Mouse (Mus musculus): ENCODE data around the gene Dnm3. TPM values are rescaled to one million over a fixed set of nuclear protein-coding genes. Genes with fewer than 3 reads are reported as not detected.

Dnm3 gene
- polyA plus RNA-seq, 1 experiment, result 3.5 TPM

GRCm38 (mm10) chr1:162038431-162038830 is 439.4 kb downstream of the Dnm3 start:
- WGBS, result 35% methylated on average over 5 of the region's 5 CpGs
- H3K27ac ChIP-seq (ENCODE audit: control insufficient read depth, insufficient read depth, low read depth, low read length, poor library complexity), result no peak overlapping the region
- peaks cover 3% of the 10 kb centered on the region; the same call in 1 of the 2 replicates for H3K4me1 ChIP-seq (ENCODE audit: control insufficient read depth, insufficient read depth, low read length)
- H3K4me3 ChIP-seq (replicated peaks; ENCODE audit: control insufficient read depth, low read depth, low read length), result no peak overlapping the region
- TF ChIP-seq CTCF (IDR thresholded peaks at IDR 0.05; ENCODE audit: control insufficient read depth, insufficient read depth, low read length) (no peak), POLR2A (IDR thresholded peaks at IDR 0.05; ENCODE audit: borderline replicate concordance, control insufficient read depth, low read depth, low read length) (no peak)

GRCm38 (mm10) chr1:162037968-162038421 is 439.8 kb downstream of the Dnm3 start:
- 58% methylated on average over 10 of the region's 10 CpGs for WGBS
- Histone ChIP-seq H3K27ac (ENCODE audit: control insufficient read depth, insufficient read depth, low read depth, low read length, poor library complexity) (peak overlapping the region; percentile 41; the same call in 1 of the 2 replicates), H3K4me3 (replicated peaks; ENCODE audit: control insufficient read depth, low read depth, low read length) (no peak overlapping the region), H3K4me1 (ENCODE audit: control insufficient read depth, insufficient read depth, low read length) (peaks cover 3% of the 10 kb centered on the region; the same call in 1 of the 2 replicates)
- TF ChIP-seq POLR2A (IDR thresholded peaks at IDR 0.05; ENCODE audit: borderline replicate concordance, control insufficient read depth, low read depth, low read length), result no peak
- TF ChIP-seq CTCF (IDR thresholded peaks at IDR 0.05; ENCODE audit: control insufficient read depth, insufficient read depth, low read length), result no peak

- WGBS, result 47% methylated on average over 6 of the region's 6 CpGs
- Histone ChIP-seq H3K4me3 (replicated peaks; ENCODE audit: control insufficient read depth, low read depth, low read length) (no peak overlapping the region), H3K4me1 (ENCODE audit: control insufficient read depth, insufficient read depth, low read length) (peaks cover 3% of the 10 kb centered on the region; the same call in 1 of the 2 replicates), H3K27ac (ENCODE audit: control insufficient read depth, insufficient read depth, low read depth, low read length, poor library complexity) (no peak overlapping the region)
- TF ChIP-seq POLR2A (IDR thresholded peaks at IDR 0.05; ENCODE audit: borderline replicate concordance, control insufficient read depth, low read depth, low read length) (no peak), CTCF (IDR thresholded peaks at IDR 0.05; ENCODE audit: control insufficient read depth, insufficient read depth, low read length) (no peak)
These were observed 440.6 kb downstream of the Dnm3 start for GRCm38 (mm10) chr1:162037185-162037765.

GRCm38 (mm10) chr1:162036461-162036835 is 441.4 kb downstream of the Dnm3 start:
- TF ChIP-seq CTCF (IDR thresholded peaks at IDR 0.05; ENCODE audit: control insufficient read depth, insufficient read depth, low read length), result no peak
- no peak for TF ChIP-seq POLR2A (IDR thresholded peaks at IDR 0.05; ENCODE audit: borderline replicate concordance, control insufficient read depth, low read depth, low read length)
- Histone ChIP-seq H3K27ac (ENCODE audit: control insufficient read depth, insufficient read depth, low read depth, low read length, poor library complexity) (no peak overlapping the region), H3K4me3 (replicated peaks; ENCODE audit: control insufficient read depth, low read depth, low read length) (no peak overlapping the region), H3K4me1 (ENCODE audit: control insufficient read depth, insufficient read depth, low read length) (peaks cover 3% of the 10 kb centered on the region; the same call in 1 of the 2 replicates)
- 35% methylated on average over 5 of the region's 5 CpGs for WGBS

GRCm38 (mm10) chr1:162035800-162036460 is 441.9 kb downstream of the Dnm3 start:
- Histone ChIP-seq H3K27ac (ENCODE audit: control insufficient read depth, insufficient read depth, low read depth, low read length, poor library complexity) (no peak overlapping the region), H3K4me3 (replicated peaks; ENCODE audit: control insufficient read depth, low read depth, low read length) (no peak overlapping the region), H3K4me1 (ENCODE audit: control insufficient read depth, insufficient read depth, low read length) (peaks cover 3% of the 10 kb centered on the region; the same call in 1 of the 2 replicates)
- WGBS, result 85% methylated on average over 6 of the region's 6 CpGs
- TF ChIP-seq POLR2A (IDR thresholded peaks at IDR 0.05; ENCODE audit: borderline replicate concordance, control insufficient read depth, low read depth, low read length) (no peak), CTCF (IDR thresholded peaks at IDR 0.05; ENCODE audit: control insufficient read depth, insufficient read depth, low read length) (no peak)

- 81% methylated on average over 8 of the region's 8 CpGs for WGBS
- Histone ChIP-seq H3K4me3 (replicated peaks; ENCODE audit: control insufficient read depth, low read depth, low read length) (no peak overlapping the region), H3K4me1 (ENCODE audit: control insufficient read depth, insufficient read depth, low read length) (no peaks in the 10 kb centered on the region), H3K27ac (ENCODE audit: control insufficient read depth, insufficient read depth, low read depth, low read length, poor library complexity) (no peak overlapping the region)
- TF ChIP-seq POLR2A (IDR thresholded peaks at IDR 0.05; ENCODE audit: borderline replicate concordance, control insufficient read depth, low read depth, low read length), result no peak
- no peak for TF ChIP-seq CTCF (IDR thresholded peaks at IDR 0.05; ENCODE audit: control insufficient read depth, insufficient read depth, low read length)
These were observed 454.1 kb downstream of the Dnm3 start for GRCm38 (mm10) chr1:162023681-162024270.

- TF ChIP-seq POLR2A (IDR thresholded peaks at IDR 0.05; ENCODE audit: borderline replicate concordance, control insufficient read depth, low read depth, low read length), result no peak
- TF ChIP-seq CTCF (IDR thresholded peaks at IDR 0.05; ENCODE audit: control insufficient read depth, insufficient read depth, low read length), result no peak
- WGBS, result 80% methylated on average over 4 of the region's 4 CpGs
- H3K4me3 ChIP-seq (replicated peaks; ENCODE audit: control insufficient read depth, low read depth, low read length), result no peak overlapping the region
- H3K27ac ChIP-seq (ENCODE audit: control insufficient read depth, insufficient read depth, low read depth, low read length, poor library complexity), result no peak overlapping the region
- H3K4me1 ChIP-seq (ENCODE audit: control insufficient read depth, insufficient read depth, low read length), result no peaks in the 10 kb centered on the region
These were observed 457.1 kb downstream of the Dnm3 start for GRCm38 (mm10) chr1:162020766-162021165.

- 87% methylated on average over 7 of the region's 7 CpGs for WGBS
- Histone ChIP-seq H3K4me1 (ENCODE audit: control insufficient read depth, insufficient read depth, low read length) (no peaks in the 10 kb centered on the region), H3K27ac (ENCODE audit: control insufficient read depth, insufficient read depth, low read depth, low read length, poor library complexity) (no peak overlapping the region), H3K4me3 (replicated peaks; ENCODE audit: control insufficient read depth, low read depth, low read length) (no peak overlapping the region)
- TF ChIP-seq POLR2A (IDR thresholded peaks at IDR 0.05; ENCODE audit: borderline replicate concordance, control insufficient read depth, low read depth, low read length) (no peak), CTCF (IDR thresholded peaks at IDR 0.05; ENCODE audit: control insufficient read depth, insufficient read depth, low read length) (no peak)
These were observed 457.5 kb downstream of the Dnm3 start for GRCm38 (mm10) chr1:162020303-162020731.
